Mouse (Mus musculus): Measurements from ENCODE around the gene Mrps34.

Gene Mrps34

GRCm38 (mm10) chr17:24881738-24882440, 13.0 kb upstream of the Mrps34 start:
- DNase-seq (ENCODE audit: low spot score in 2 of 2): no peak

- DNase-seq (ENCODE audit: low spot score in 2 of 2): no peak
Observed at GRCm38 (mm10) chr17:24884391-24884790, 10.5 kb upstream of the Mrps34 start.

GRCm38 (mm10) chr17:24885356-24886133, 9.4 kb upstream of the Mrps34 start:
- no peak for DNase-seq (ENCODE audit: low spot score in 2 of 2)

GRCm38 (mm10) chr17:24886134-24886931, 8.6 kb upstream of the Mrps34 start, which contains the start of the genes Nubp2 and Spsb3:
Gene Nubp2 (minus strand): TSS chr17:24886349.
Gene Spsb3 (plus strand): TSS chr17:24886643.
- DNase-seq (ENCODE audit: low spot score in 2 of 2): peak; percentile 96 to 98

- no peak for DNase-seq (ENCODE audit: low spot score in 2 of 2)
Observed at GRCm38 (mm10) chr17:24886932-24887271, 8.0 kb upstream of the Mrps34 start.

GRCm38 (mm10) chr17:24887291-24888080, 7.4 kb upstream of the Mrps34 start:
- no peak for DNase-seq (ENCODE audit: low spot score in 2 of 2)

GRCm38 (mm10) chr17:24888862-24889261, 6.1 kb upstream of the Mrps34 start:
- DNase-seq (ENCODE audit: low spot score in 2 of 2): no peak

- DNase-seq (ENCODE audit: low spot score in 2 of 2): no peak
Observed at GRCm38 (mm10) chr17:24890151-24891092, 4.5 kb upstream of the Mrps34 start.

- no peak for DNase-seq (ENCODE audit: low spot score in 2 of 2)
Observed at GRCm38 (mm10) chr17:24891321-24891720, 3.6 kb upstream of the Mrps34 start.

- no peak for DNase-seq (ENCODE audit: low spot score in 2 of 2)
Observed at GRCm38 (mm10) chr17:24892785-24893184, 2.1 kb upstream of the Mrps34 start.

GRCm38 (mm10) chr17:24893276-24893675, 1.6 kb upstream of the Mrps34 start:
- DNase-seq (ENCODE audit: low spot score in 2 of 2): no peak

- DNase-seq (ENCODE audit: low spot score in 2 of 2): no peak
Observed at GRCm38 (mm10) chr17:24894061-24894994, 588 bp upstream of the Mrps34 start.

- DNase-seq (ENCODE audit: low spot score in 2 of 2): no peak
Observed at GRCm38 (mm10) chr17:24895571-24896240, 790 bp downstream of the Mrps34 start.

GRCm38 (mm10) chr17:24896241-24896992, 1.5 kb downstream of the Mrps34 start, which contains the start of gene Nme3:
Gene Nme3 (plus strand): TSS chr17:24896500.
- peak; percentile 63 to 76 for DNase-seq (ENCODE audit: low spot score in 2 of 2)

- no peak for DNase-seq (ENCODE audit: low spot score in 2 of 2)
Observed at GRCm38 (mm10) chr17:24896993-24897269, 2.0 kb downstream of the Mrps34 start.

GRCm38 (mm10) chr17:24897600-24897999, 2.7 kb downstream of the Mrps34 start:
- DNase-seq (ENCODE audit: low spot score in 2 of 2): no peak

GRCm38 (mm10) chr17:24898041-24898854, 3.3 kb downstream of the Mrps34 start:
- no peak for DNase-seq (ENCODE audit: low spot score in 2 of 2)
